Mouse (Mus musculus) CH12.LX (cell line): Measurements from ENCODE around the gene Klhl24. TPM values are rescaled to one million over a fixed set of nuclear protein-coding genes. Genes with fewer than 3 reads are reported as not detected.

Source experiments
- DNase-seq: peaks from one replicate; pipeline ENCODE4 v3.0.0-alpha.2; 2013; ENCODE audit errors: extremely low read depth
- H3K27ac ChIP-seq: 2 replicates; pipeline ENCODE4 v1.5.1; 2012; ENCODE audit warnings: low read depth, mild to moderate bottlenecking, control low read depth, moderate library complexity; ENCODE audit not compliant: insufficient read depth
- H3K27me3 ChIP-seq: replicated peaks from 2 replicates; pipeline ENCODE3; 2012; ENCODE audit warnings: inconsistent platforms
- H3K36me3 ChIP-seq, 2 experiments: replicated peaks in 1 of 2; 2 replicates each; pipeline versions ENCODE3 to v1.6.1; 2012; ENCODE audit warnings: inconsistent platforms in 1 of 2, low read length in 1 of 2, mild to moderate bottlenecking in 1 of 2, mixed read lengths in 1 of 2, moderate library complexity in 1 of 2; ENCODE audit not compliant: control insufficient read depth in 1 of 2, insufficient read depth in 1 of 2
- H3K4me1 ChIP-seq, 2 experiments: 2 replicates each; pipeline ENCODE4 v1.6.1; 2012; ENCODE audit warnings: inconsistent platforms in 1 of 2, moderate library complexity in 1 of 2; ENCODE audit not compliant: insufficient read depth in 2 of 2, control insufficient read depth in 1 of 2
- H3K4me2 ChIP-seq: 2 replicates; pipeline ENCODE4 v1.6.1; 2012; ENCODE audit warnings: low read depth, mild to moderate bottlenecking, control low read depth; ENCODE audit not compliant: poor library complexity, insufficient read depth, severe bottlenecking
- H3K4me3 ChIP-seq, 3 experiments: fragments of 150-350 bp in 1 of 3; sonication (generic) in 1 of 3; replicated peaks in 1 of 3; 2 replicates each; pipeline versions ENCODE3 to v1.5.1; 2011 to 2012; ENCODE audit warnings: low read depth in 2 of 3, low read length in 2 of 3, mild to moderate bottlenecking in 2 of 3, moderate library complexity in 2 of 3, control low read depth in 1 of 3, improper control_type of control experiment in 1 of 3, inconsistent platforms in 1 of 3, mixed read lengths in 1 of 3; ENCODE audit not compliant: poor library complexity in 1 of 3
- H3K79me2 ChIP-seq: replicated peaks from 2 replicates; pipeline ENCODE4 v1.6.1; 2012; ENCODE audit warnings: mild to moderate bottlenecking, moderate library complexity; ENCODE audit not compliant: control insufficient read depth, poor library complexity, insufficient read depth, severe bottlenecking; ENCODE audit errors: extremely low read depth
- H3K9ac ChIP-seq: 2 replicates; pipeline ENCODE4 v1.6.1; 2012; ENCODE audit warnings: low read depth, mild to moderate bottlenecking, control low read depth, moderate library complexity; ENCODE audit not compliant: insufficient read depth
- H3K9me3 ChIP-seq: replicated peaks from 2 replicates; pipeline ENCODE3; 2012; ENCODE audit warnings: low read length, inconsistent platforms, mixed read lengths
- CHD1 ChIP-seq: IDR thresholded peaks from 2 replicates; pipeline ENCODE4 v1.6.1; 2012; ENCODE audit warnings: low read depth, low read length, improper control_type of control experiment, inconsistent platforms
- CHD2 ChIP-seq: IDR thresholded peaks from 2 replicates; pipeline ENCODE4 v1.6.1; 2011; ENCODE audit warnings: low read length, improper control_type of control experiment
- CTCF ChIP-seq, 2 experiments: IDR thresholded peaks in 1 of 2; conservative IDR thresholded peaks in 1 of 2; 2 replicates each; pipeline ENCODE4 v1.5.1; 2011 to 2012; ENCODE audit warnings: low read depth in 2 of 2, low read length in 2 of 2, improper control_type of control experiment in 1 of 2, inconsistent platforms in 1 of 2, mild to moderate bottlenecking in 1 of 2, moderate library complexity in 1 of 2
- E2F4 ChIP-seq: IDR thresholded peaks from 2 replicates; pipeline ENCODE4 v1.6.1; 2011; ENCODE audit warnings: low read depth, low read length, improper control_type of control experiment; ENCODE audit not compliant: insufficient replicate concordance
- ELF1 ChIP-seq: IDR thresholded peaks from 2 replicates; pipeline ENCODE4 v1.6.1; 2014; ENCODE audit warnings: low read depth, mild to moderate bottlenecking, inconsistent platforms, low read length, improper control_type of control experiment
- EP300 ChIP-seq: IDR thresholded peaks from 2 replicates; pipeline ENCODE4 v1.6.1; 2011; ENCODE audit warnings: low read length, improper control_type of control experiment
- ETS1 ChIP-seq: conservative IDR thresholded peaks from 2 replicates; pipeline ENCODE4 v1.6.1; 2012; ENCODE audit warnings: low read depth, mild to moderate bottlenecking, inconsistent platforms, low read length, improper control_type of control experiment, moderate library complexity
- HCFC1 ChIP-seq: IDR thresholded peaks from 2 replicates; pipeline ENCODE4 v1.6.1; 2012; ENCODE audit warnings: low read depth, mild to moderate bottlenecking, inconsistent platforms, low read length, improper control_type of control experiment
- IRF4 ChIP-seq: IDR thresholded peaks from 2 replicates; pipeline ENCODE4 v1.6.1; 2014; ENCODE audit warnings: low read depth, mild to moderate bottlenecking, inconsistent platforms, low read length, improper control_type of control experiment
- JUN ChIP-seq: IDR thresholded peaks from 2 replicates; pipeline ENCODE4 v1.6.1; 2011; ENCODE audit warnings: low read depth, mild to moderate bottlenecking, low read length, improper control_type of control experiment, moderate library complexity; ENCODE audit not compliant: insufficient read depth
- JUND ChIP-seq: conservative IDR thresholded peaks from 2 replicates; pipeline ENCODE4 v1.6.1; 2011; ENCODE audit warnings: low read depth, low read length, improper control_type of control experiment
- KAT2A ChIP-seq: IDR thresholded peaks from 2 replicates; pipeline ENCODE4 v1.6.1; 2012; ENCODE audit warnings: low read length, improper control_type of control experiment, inconsistent platforms; ENCODE audit not compliant: insufficient replicate concordance
- MAFK ChIP-seq: IDR thresholded peaks from 2 replicates; pipeline ENCODE4 v1.6.1; 2011; ENCODE audit warnings: low read length, improper control_type of control experiment; ENCODE audit not compliant: insufficient replicate concordance
- MAX ChIP-seq: IDR thresholded peaks from 2 replicates; pipeline ENCODE4 v1.6.1; 2011; ENCODE audit warnings: low read length, improper control_type of control experiment
- MAZ ChIP-seq: IDR thresholded peaks from 2 replicates; pipeline ENCODE4 v1.6.1; 2012; ENCODE audit warnings: low read depth, mild to moderate bottlenecking, inconsistent platforms, low read length, improper control_type of control experiment, moderate library complexity
- MEF2A ChIP-seq: IDR thresholded peaks from 2 replicates; pipeline ENCODE4 v1.6.1; 2014; ENCODE audit warnings: low read depth, mild to moderate bottlenecking, inconsistent platforms, low read length, improper control_type of control experiment, borderline replicate concordance
- MXI1 ChIP-seq: IDR thresholded peaks from 2 replicates; pipeline ENCODE4 v1.6.1; 2011; ENCODE audit warnings: mild to moderate bottlenecking, low read depth, low read length, improper control_type of control experiment
- MYC ChIP-seq: IDR thresholded peaks from 2 replicates; pipeline ENCODE4 v1.6.1; 2011; ENCODE audit warnings: low read depth, mild to moderate bottlenecking, improper control_type of control experiment, low read length
- NELFE ChIP-seq: IDR thresholded peaks from 2 replicates; pipeline ENCODE4 v1.6.1; 2011; ENCODE audit warnings: low read depth, low read length, improper control_type of control experiment
- PAX5 ChIP-seq: IDR thresholded peaks from 2 replicates; pipeline ENCODE4 v1.6.1; 2012; ENCODE audit warnings: low read length, inconsistent platforms, mixed read lengths
- POLR2AphosphoS2 ChIP-seq: IDR thresholded peaks from 2 replicates; pipeline ENCODE4 v1.6.1; 2011; ENCODE audit warnings: low read depth, low read length, improper control_type of control experiment
- RAD21 ChIP-seq: IDR thresholded peaks from 2 replicates; pipeline ENCODE4 v1.6.1; 2011; ENCODE audit warnings: low read depth, mild to moderate bottlenecking, low read length, improper control_type of control experiment, moderate library complexity
- RCOR1 ChIP-seq: conservative IDR thresholded peaks from 2 replicates; pipeline ENCODE4 v1.6.1; 2012; ENCODE audit warnings: low read depth, mild to moderate bottlenecking, inconsistent platforms, low read length, improper control_type of control experiment
- SIN3A ChIP-seq: IDR thresholded peaks from 2 replicates; pipeline ENCODE4 v1.6.1; 2012; ENCODE audit warnings: low read length, improper control_type of control experiment, inconsistent platforms
- SMC3 ChIP-seq: IDR thresholded peaks from 2 replicates; pipeline ENCODE4 v1.6.1; 2011; ENCODE audit warnings: low read depth, low read length, improper control_type of control experiment
- TBP ChIP-seq: conservative IDR thresholded peaks from 2 replicates; pipeline ENCODE4 v1.6.1; 2011; ENCODE audit warnings: low read depth, low read length, improper control_type of control experiment
- TCF12 ChIP-seq: IDR thresholded peaks from 2 replicates; pipeline ENCODE4 v1.6.1; 2014; ENCODE audit warnings: low read depth, mild to moderate bottlenecking, inconsistent platforms, low read length, improper control_type of control experiment
- USF2 ChIP-seq: conservative IDR thresholded peaks from 2 replicates; pipeline ENCODE4 v1.6.1; 2011; ENCODE audit warnings: low read depth, low read length, improper control_type of control experiment
- ZKSCAN1 ChIP-seq: IDR thresholded peaks from 2 replicates; pipeline ENCODE4 v1.6.1; 2012; ENCODE audit warnings: low read depth, inconsistent platforms, low read length, improper control_type of control experiment, borderline replicate concordance
- ZMIZ1 ChIP-seq: IDR thresholded peaks from 2 replicates; pipeline ENCODE4 v1.6.1; 2012; ENCODE audit warnings: low read depth, mild to moderate bottlenecking, inconsistent platforms, low read length, improper control_type of control experiment
- dilution Hi-C: fragments of 300-500 bp; cut with MboI; formaldehyde crosslinking; loops from 2 replicates; pipeline ENCODE4 v1.14.3; 2020; ENCODE audit warnings: low sequenced_read_pairs; ENCODE audit not compliant: extremely low pct_unique_long_range_greater_than_20kb, extremely low pct_ligation_motif_present
- in situ Hi-C: fragments of 300-500 bp; cut with MboI; formaldehyde crosslinking; loops from 3 replicates; pipeline ENCODE4 v1.14.3; 2019; ENCODE audit warnings: low sequenced_read_pairs, low pct_ligation_motif_present, low pct_unique_long_range_greater_than_20kb, mixed read lengths
- polyA plus RNA-seq: library from polyadenylated mRNA; unstranded; fragments of >175 nt; gene quantifications from 2 replicates; pipeline ENCODE4 v1.2.1, GENCODE M21; 2012; ENCODE audit warnings: low read depth; ENCODE audit not compliant: insufficient read length
- total RNA-seq, 2 experiments: library from RNA; depleted of rRNA; stranded (reverse); fragments of 300-350 nt in 1 of 2; fragments of >200 nt in 1 of 2; gene quantifications; 2 replicates each; pipeline ENCODE4 v1.2.3; 2012 to 2014

Gene Klhl24
- total and polyA plus RNA-seq, 3 experiments = 15.9 to 31.1 (median 19.6) TPM

- TF ChIP-seq PAX5 (no peak), SIN3A (no peak), SMC3 (peak; percentile 50), CHD2 (no peak), MXI1 (no peak), TBP (no peak), JUN (no peak), RAD21 (peak; percentile 57), HCFC1 (no peak), ZMIZ1 (no peak), POLR2AphosphoS2 (no peak), MYC (no peak), NELFE (no peak), KAT2A (no peak), IRF4 (no peak), CTCF (conservative IDR thresholded peaks at IDR 0.05 in 1 of 2, IDR thresholded peaks at IDR 0.05 in 1 of 2; ENCODE audit: low read depth in 2 of 2, low read length in 2 of 2) (peak; percentile 61 to 65), MAZ (no peak)
- H3K27me3 ChIP-seq = no peaks in the 10 kb centered on the region
- dilution Hi-C loops (no loop called here), in situ Hi-C loops (loop anchor here (10.0 to 25.0 kb wide), 3 partner anchors 121 to 359 kb away; no protein-coding TSS in a partner anchor)
- H3K9ac ChIP-seq = no peak overlapping the region
- H3K4me2 ChIP-seq = no peak overlapping the region
- peaks cover 0 to 20% of the 10 kb centered on the region in 2 experiments; a peak in 2 of 4 replicates for H3K4me1 ChIP-seq
- peaks cover 0 to 9% of the 10 kb centered on the region in 2 experiments for H3K36me3 ChIP-seq
- H3K9me3 ChIP-seq = peaks cover 15% of the 10 kb centered on the region
- peak; percentile 45 for DNase-seq
- H3K27ac ChIP-seq = no peak overlapping the region
- H3K79me2 ChIP-seq = no peaks in the 10 kb centered on the region
- H3K4me3 ChIP-seq = no peak overlapping the region
Observed at GRCm38 (mm10) chr16:20095966-20096365, 1.4 kb upstream of the Klhl24 start.

- in situ Hi-C loops = loop anchor here (10.0 to 25.0 kb wide), 3 partner anchors 123 to 361 kb away; no protein-coding TSS in a partner anchor
- dilution Hi-C loops = no loop called here
- Histone ChIP-seq H3K9me3 (peaks cover 18% of the 10 kb centered on the region), H3K27me3 (no peaks in the 10 kb centered on the region), H3K9ac (peak overlapping the region; percentile 66), H3K4me3 (peak overlapping the region; percentile 71 to 87 (median 80)), H3K27ac (peak overlapping the region; percentile 90), H3K4me1 (peaks cover 0 to 20% of the 10 kb centered on the region in 2 experiments; a peak in 2 of 4 replicates), H3K36me3 (peaks cover 0 to 14% of the 10 kb centered on the region in 2 experiments), H3K79me2 (no peaks in the 10 kb centered on the region; the same call in 1 of the 2 replicates), H3K4me2 (peak overlapping the region; percentile 53; the same call in 1 of the 2 replicates)
- peak; percentile 98 for DNase-seq
- TF ChIP-seq CHD1 (peak; percentile 47; the same call in 1 of the 2 replicates), MAX (peak; percentile 1; the same call in 1 of the 2 replicates), USF2 (peak; percentile 40), MAZ (peak; percentile 90), E2F4 (peak; percentile 69; the same call in 1 of the 2 replicates), ETS1 (peak; percentile 63; the same call in 1 of the 2 replicates), KAT2A (no peak), MEF2A (peak; percentile 97), SIN3A (peak; percentile 94), MAFK (no peak), JUN (no peak), RCOR1 (no peak), EP300 (0 out of 2 replicates have a peak, but pooled peaks have one; percentile 33), PAX5 (no peak), ZKSCAN1 (no peak), JUND (no peak), ELF1 (peak; percentile 80), HCFC1 (peak; percentile 46; the same call in 1 of the 2 replicates), TCF12 (peak; percentile 47; the same call in 1 of the 2 replicates), SMC3 (no peak), POLR2AphosphoS2 (no peak), IRF4 (peak; percentile 85)
Observed at GRCm38 (mm10) chr16:20097711-20098374, 501 bp downstream of the Klhl24 start.
